Mouse (Mus musculus) embryonic fibroblast, embryonic 13.5 days (primary cell): ENCODE measurements around the gene Disc1.

Experiments used
- CTCF ChIP-seq: IDR thresholded peaks from 2 replicates; pipeline ENCODE4 v1.5.1; 2011; ENCODE audit warnings: mild to moderate bottlenecking, control low read depth, low read length, moderate library complexity, borderline replicate concordance; ENCODE audit not compliant: insufficient read depth
- POLR2A ChIP-seq: IDR thresholded peaks from 2 replicates; pipeline ENCODE4 v1.6.1; 2011; ENCODE audit warnings: low read depth, mild to moderate bottlenecking, control low read depth, low read length, moderate library complexity

DNA sequence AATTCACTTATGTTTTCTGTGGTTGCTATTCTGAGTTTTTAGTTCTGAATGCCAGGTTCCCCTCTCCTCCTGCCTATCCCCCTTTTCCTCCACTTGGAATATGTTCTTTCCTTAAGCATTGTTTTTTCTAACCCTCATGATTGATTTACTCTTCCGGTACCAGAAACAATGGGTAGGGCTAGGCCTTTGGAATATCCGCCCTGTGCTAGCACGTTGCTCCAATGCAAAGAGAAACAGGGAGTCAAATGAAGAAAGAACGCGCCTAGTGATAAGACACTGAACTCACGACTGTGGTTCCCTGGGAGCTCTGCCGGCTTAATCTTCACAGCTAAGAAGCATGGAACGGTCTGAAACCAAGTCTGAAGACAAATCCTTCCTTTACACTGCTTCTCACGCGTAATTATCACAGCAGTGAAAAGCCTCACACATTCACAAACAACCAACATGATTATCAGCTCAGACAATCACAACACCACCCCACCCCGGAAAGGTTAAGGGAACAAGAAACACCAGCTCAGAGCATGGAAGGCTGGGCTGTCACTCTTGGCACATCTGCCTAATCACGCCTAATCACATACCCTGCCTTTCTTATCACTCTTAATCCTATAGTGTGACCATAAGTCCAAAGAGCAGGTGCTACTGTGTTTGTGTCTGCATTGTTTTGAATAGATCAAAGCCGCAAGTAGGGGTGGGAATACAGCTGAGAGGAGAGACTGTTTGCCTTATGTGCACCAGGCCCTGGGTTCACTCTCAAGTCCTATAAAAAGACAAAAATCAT lies 218.3 kb downstream of the Disc1 start:
- TF ChIP-seq CTCF, result no peak
- no peak for TF ChIP-seq POLR2A
